Mouse (Mus musculus) spleen, adult 2 months (tissue): ENCODE results near the gene Gli2.

Source experiments
- CTCF ChIP-seq: fragments of 200-500 bp; IDR thresholded peaks from 2 replicates; pipeline ENCODE4 v1.5.1; 2011; ENCODE audit warnings: mild to moderate bottlenecking, inconsistent platforms; ENCODE audit not compliant: insufficient read depth, insufficient read length, insufficient replicate concordance; ENCODE audit errors: extremely low read depth
- POLR2A ChIP-seq: fragments of 200-500 bp; IDR thresholded peaks from 2 replicates; pipeline ENCODE4 v1.6.1; 2011; ENCODE audit warnings: low read depth, low read length, inconsistent platforms

- no peak for TF ChIP-seq CTCF
- TF ChIP-seq POLR2A, result no peak
These were observed 179.9 kb downstream of the Gli2 start for GRCm38 (mm10) chr1:118873559-118873958.
